Mouse (Mus musculus) embryonic facial prominence, embryonic 14.5 days (tissue): Measurements from ENCODE around the gene Pwp2. TPM values are rescaled to one million over a fixed set of nuclear protein-coding genes. Genes with fewer than 3 reads are reported as not detected.

Experiments used
- polyA plus RNA-seq: library from polyadenylated mRNA; unstranded; fragments of >200 nt; fragmentation: Nextera tagmentation; extraction: Ambion mirVana; gene quantifications from 2 replicates; pipeline ENCODE4 v1.2.1, GENCODE M21; 2014

The Pwp2 gene
- polyA plus RNA-seq, 1 experiment from 2014 or later: 16.0 TPM

Other genes starting within 250 kb of the Pwp2 start
- gene Trpm2, start 214.6 kb downstream of the Pwp2 start, polyA plus RNA-seq: 0.41 and 1.4 TPM in 2 replicates
- 27.5 and 29.1 TPM in 2 replicates for gene 1810043G02Rik, start 206.6 kb downstream of the Pwp2 start, polyA plus RNA-seq
- gene Pfkl, start 175.1 kb downstream of the Pwp2 start, polyA plus RNA-seq: 87.0 and 114 TPM in 2 replicates
- 0.25 TPM in 1 of 2 replicates, not detected in the other for gene Dnmt3l, start 143.2 kb downstream of the Pwp2 start, polyA plus RNA-seq
- gene Aire, start 141.5 kb downstream of the Pwp2 start, polyA plus RNA-seq: 0.24 TPM in 1 of 2 replicates, not detected in the other
- 4.9 and 5.5 TPM in 2 replicates for gene Icosl, start 115.8 kb downstream of the Pwp2 start, polyA plus RNA-seq
- 27.2 and 30.5 TPM in 2 replicates for gene D10Jhu81e, start 15.4 kb downstream of the Pwp2 start, polyA plus RNA-seq
- 16.4 and 17.4 TPM in 2 replicates for gene Trappc10, start 59.5 kb upstream of the Pwp2 start, polyA plus RNA-seq
- gene Agpat3, start 167.3 kb upstream of the Pwp2 start, polyA plus RNA-seq: 83.2 and 86.1 TPM in 2 replicates
- gene Rrp1, start 227.9 kb upstream of the Pwp2 start, polyA plus RNA-seq: 204 and 237 TPM in 2 replicates
- 249 and 258 TPM in 2 replicates for gene Cstb, start 240.5 kb upstream of the Pwp2 start, polyA plus RNA-seq